Mouse (Mus musculus) megakaryocyte, embryonic 14.5 days (primary cell): Measurements from ENCODE around the gene Tardbp.

Experiments used
- FLI1 ChIP-seq: IDR thresholded peaks from 2 replicates; pipeline ENCODE4 v1.6.1; 2012; ENCODE audit warnings: low read length, inconsistent platforms, mixed read lengths
- GATA1 ChIP-seq: IDR thresholded peaks from 3 replicates; pipeline ENCODE4 v1.6.1; 2012; ENCODE audit warnings: mixed read lengths, low read length, inconsistent platforms, borderline replicate concordance

GRCm38 (mm10) chr4:148601871-148602270 lies 24.9 kb downstream of the Tardbp start:
- TF ChIP-seq GATA1, result no peak
- no peak for TF ChIP-seq FLI1
